Mouse (Mus musculus) frontal cortex, postnatal 25 days (tissue): ENCODE data around the gene Tmem40.

Source experiments
- DNase-seq, 2 experiments: peaks; one replicate each; pipeline ENCODE4 v3.0.0; 2022; ENCODE audit warnings: low spot score in 2 of 2

Tmem40 gene

GRCm38 (mm10) chr6:115701302-115701701 is 60.9 kb downstream of the Tmem40 start:
- DNase-seq: no peak

GRCm38 (mm10) chr6:115700778-115701177 is 61.4 kb downstream of the Tmem40 start:
- DNase-seq: no peak

- DNase-seq: no peak
Observed at GRCm38 (mm10) chr6:115698699-115699098, 63.5 kb downstream of the Tmem40 start.

GRCm38 (mm10) chr6:115697739-115698558 is 64.3 kb downstream of the Tmem40 start:
- DNase-seq: no peak

- no peak for DNase-seq
Observed at GRCm38 (mm10) chr6:115696707-115697215, 65.4 kb downstream of the Tmem40 start.

GRCm38 (mm10) chr6:115695124-115695523 is 67.1 kb downstream of the Tmem40 start:
- no peak for DNase-seq

- DNase-seq: no peak
Observed at GRCm38 (mm10) chr6:115694441-115694842, 67.8 kb downstream of the Tmem40 start.

- DNase-seq: no peak
Observed at GRCm38 (mm10) chr6:115692963-115693730, 69.1 kb downstream of the Tmem40 start.

GRCm38 (mm10) chr6:115692163-115692950 is 69.9 kb downstream of the Tmem40 start:
- no peak for DNase-seq

- no peak for DNase-seq
Observed at GRCm38 (mm10) chr6:115690105-115690504, 72.1 kb downstream of the Tmem40 start.

- DNase-seq: no peak
Observed at GRCm38 (mm10) chr6:115688589-115688988, 73.6 kb downstream of the Tmem40 start.

- no peak for DNase-seq
Observed at GRCm38 (mm10) chr6:115687753-115688152, 74.5 kb downstream of the Tmem40 start.

- no peak for DNase-seq
Observed at GRCm38 (mm10) chr6:115684851-115685646, 77.2 kb downstream of the Tmem40 start.

- no peak for DNase-seq
Observed at GRCm38 (mm10) chr6:115684271-115684670, 77.9 kb downstream of the Tmem40 start.

- no peak for DNase-seq
Observed at GRCm38 (mm10) chr6:115681066-115681465, 81.1 kb downstream of the Tmem40 start.
